Mouse (Mus musculus): ENCODE results near the gene Tsen15. TPM values are rescaled to one million over a fixed set of nuclear protein-coding genes. Genes with fewer than 3 reads are reported as not detected.

Gene Tsen15
- polyA plus RNA-seq, 1 experiment from 2014 or later, result 36.4 TPM

- Histone ChIP-seq H3K4me3 (replicated peaks; ENCODE audit: low read depth, low read length) (no peak overlapping the region), H3K9me3 (ENCODE audit: control insufficient read depth, low read length) (no peaks in the 10 kb centered on the region)
- ATAC-seq (ENCODE audit: low FRiP score, low TSS enrichment), result no peak
Observed at GRCm38 (mm10) chr1:152356721-152357120, 29.8 kb downstream of the Tsen15 start.

GRCm38 (mm10) chr1:152347946-152348345 is 38.5 kb downstream of the Tsen15 start:
- H3K36me3 ChIP-seq (ENCODE audit: control insufficient read depth, insufficient read depth, low read length), result no peaks in the 10 kb centered on the region
- no peaks in the 10 kb centered on the region for H3K27me3 ChIP-seq (ENCODE audit: control insufficient read depth, insufficient read depth, low read length)
- no peak for DNase-seq
- no peak for ATAC-seq (ENCODE audit: low FRiP score, low TSS enrichment)
- no peaks in the 10 kb centered on the region for H3K4me1 ChIP-seq (ENCODE audit: control insufficient read depth, insufficient read depth, low read length)
- no peak overlapping the region for H3K4me3 ChIP-seq (replicated peaks; ENCODE audit: low read depth, low read length)
- H3K9ac ChIP-seq (replicated peaks; ENCODE audit: low read length), result no peak overlapping the region
- no peaks in the 10 kb centered on the region for H3K9me3 ChIP-seq (ENCODE audit: control insufficient read depth, low read length)
- H3K27ac ChIP-seq (replicated peaks; ENCODE audit: low read depth, low read length), result no peak overlapping the region
- H3K4me2 ChIP-seq (ENCODE audit: low read length), result no peak overlapping the region

More at GRCm38 (mm10) chr1:152356721-152357120, 29.8 kb downstream of the Tsen15 start:
- Histone ChIP-seq H3K27ac (replicated peaks; ENCODE audit: low read depth, low read length) (no peak overlapping the region), H3K4me1 (ENCODE audit: control insufficient read depth, insufficient read depth, low read length) (no peaks in the 10 kb centered on the region), H3K4me2 (ENCODE audit: low read length) (no peak overlapping the region), H3K36me3 (ENCODE audit: control insufficient read depth, insufficient read depth, low read length) (no peaks in the 10 kb centered on the region), H3K27me3 (ENCODE audit: control insufficient read depth, insufficient read depth, low read length) (no peaks in the 10 kb centered on the region), H3K9ac (replicated peaks; ENCODE audit: low read length) (no peak overlapping the region)
- WGBS, result 78% methylated on average over 4 of the region's 4 CpGs
- DNase-seq, result no peak

GRCm38 (mm10) chr1:152324024-152324423 is 62.5 kb downstream of the Tsen15 start:
- Histone ChIP-seq H3K27ac (replicated peaks; ENCODE audit: low read depth, low read length) (no peak overlapping the region), H3K4me2 (ENCODE audit: low read length) (no peak overlapping the region), H3K27me3 (ENCODE audit: control insufficient read depth, insufficient read depth, low read length) (no peaks in the 10 kb centered on the region), H3K36me3 (ENCODE audit: control insufficient read depth, insufficient read depth, low read length) (no peaks in the 10 kb centered on the region), H3K4me3 (replicated peaks; ENCODE audit: low read depth, low read length) (no peak overlapping the region), H3K9me3 (ENCODE audit: control insufficient read depth, low read length) (no peaks in the 10 kb centered on the region), H3K9ac (replicated peaks; ENCODE audit: low read length) (no peak overlapping the region), H3K4me1 (ENCODE audit: control insufficient read depth, insufficient read depth, low read length) (no peaks in the 10 kb centered on the region)
- no peak for ATAC-seq (ENCODE audit: low FRiP score, low TSS enrichment)
- WGBS, result 78% methylated on average over 6 of the region's 6 CpGs
- DNase-seq, result no peak

Other genes starting within 250 kb of the Tsen15 start
- 4.0 and 4.2 TPM in 2 replicates for gene Colgalt2, start 13.1 kb upstream of the Tsen15 start, polyA plus RNA-seq (2014; fragmentation: Nextera tagmentation; extraction: Ambion mirVana)

All from midbrain, embryonic 14.5 days (tissue).